Mouse (Mus musculus) megakaryocyte-erythroid progenitor cell, adult 5-6 weeks (primary cell): ENCODE data around the gene Cobll1. TPM values are rescaled to one million over a fixed set of nuclear protein-coding genes. Genes with fewer than 3 reads are reported as not detected.
A peak's percentile ranks its signal among the peaks of the same experiment; 100 is the strongest.

Source experiments
- ATAC-seq: replicated peaks from 2 replicates; pipeline ENCODE4 v1.8.0; 2016; ENCODE audit warnings: mild to moderate bottlenecking, inconsistent platforms; ENCODE audit not compliant: severe bottlenecking, poor library complexity, low FRiP score, low TSS enrichment
- total RNA-seq, 2 experiments: library from RNA; stranded (forward) in 1 of 2; stranded (reverse) in 1 of 2; fragments of 200-1000, 215-1000 nt in 1 of 2; fragments of >200 nt in 1 of 2; fragmentation: Nextera tagmentation in 1 of 2; gene quantifications; 2 replicates each; pipeline ENCODE4 v1.2.3; 2014 to 2017

Gene Cobll1
- total RNA-seq, 2 experiments from 2014 or later, result 1.1 to 2.7 TPM

GRCm38 (mm10) chr2:65211620-65212019 is 27.6 kb downstream of the Cobll1 start:
- ATAC-seq, result no peak

GRCm38 (mm10) chr2:65207750-65208149 is 31.5 kb downstream of the Cobll1 start:
- no peak for ATAC-seq

DNA sequence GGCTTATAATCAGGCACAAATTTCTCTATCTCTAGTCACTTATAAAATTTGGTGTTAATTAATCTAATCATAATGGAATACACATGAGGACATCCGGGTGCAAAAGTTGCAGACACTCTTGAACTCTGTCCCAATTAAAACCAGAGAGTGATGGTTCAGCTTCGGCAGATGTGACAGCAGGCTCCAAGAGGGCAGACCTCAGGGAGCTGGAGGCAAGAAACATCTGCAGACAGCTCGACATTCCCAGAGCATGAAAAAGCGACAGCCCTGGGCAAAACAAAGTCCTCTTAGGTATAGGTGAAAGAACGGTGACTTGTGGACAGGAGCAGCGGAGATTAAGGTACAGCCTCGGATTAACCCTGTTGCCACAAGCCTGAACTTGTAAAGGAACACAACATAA is 35.5 kb downstream of the Cobll1 start:
- no peak for ATAC-seq

DNA sequence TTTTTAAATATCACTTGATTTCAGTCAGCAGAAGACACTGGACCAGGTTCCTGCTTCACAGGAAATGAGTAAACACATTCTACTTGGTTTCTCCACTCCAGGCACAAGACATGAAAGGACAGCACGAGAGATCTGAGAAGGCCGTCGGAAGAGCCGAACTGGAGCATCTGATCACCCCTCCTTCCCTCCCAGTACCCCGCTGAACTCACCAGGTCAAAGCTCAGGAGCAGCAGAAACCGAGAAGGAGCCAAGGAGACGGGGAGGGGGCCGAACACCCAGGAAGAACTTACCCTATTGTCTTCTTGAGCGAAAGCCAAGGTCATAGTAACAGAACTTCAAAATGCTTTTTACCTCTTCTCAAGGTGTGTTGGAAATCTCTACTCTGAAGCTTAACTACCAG is 39.5 kb downstream of the Cobll1 start:
- ATAC-seq, result no peak

DNA sequence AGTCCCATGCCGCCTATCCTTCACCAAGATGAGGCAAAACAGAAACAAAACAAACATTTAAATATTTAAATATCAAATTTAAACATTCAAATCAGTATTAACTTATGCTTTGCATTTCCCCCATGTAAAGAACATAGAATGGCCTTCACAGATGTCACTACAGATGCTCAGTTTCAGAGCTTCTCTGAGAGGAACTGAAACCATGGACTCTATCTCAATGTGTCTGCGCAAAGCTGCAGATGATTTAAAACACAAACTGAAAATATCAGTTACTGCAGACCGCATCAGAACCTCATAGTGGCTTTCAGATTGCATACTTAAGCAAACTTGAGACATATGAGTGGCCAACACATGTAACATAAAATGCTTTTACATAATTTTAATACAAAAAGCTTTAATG is 40.6 kb downstream of the Cobll1 start:
- no peak for ATAC-seq

DNA sequence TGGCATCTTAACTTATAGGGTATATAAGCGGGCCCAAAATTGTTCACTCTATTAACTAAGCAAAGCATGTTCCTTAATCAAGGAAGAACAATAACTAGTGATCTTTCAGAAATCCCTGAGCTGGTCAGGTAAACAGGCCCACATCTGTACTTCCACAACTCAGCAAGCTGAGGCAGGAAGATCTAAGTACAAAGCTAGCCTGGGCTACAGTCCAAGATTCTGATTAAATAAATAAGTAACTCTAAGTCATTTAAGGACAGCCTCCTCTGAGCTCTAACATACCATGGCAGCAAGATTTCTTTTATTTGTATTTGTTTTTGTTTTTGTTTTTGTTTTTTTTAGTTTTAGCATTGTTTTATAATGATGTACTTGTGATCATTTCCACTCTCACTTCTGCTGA is 42.2 kb downstream of the Cobll1 start:
- no peak for ATAC-seq

DNA sequence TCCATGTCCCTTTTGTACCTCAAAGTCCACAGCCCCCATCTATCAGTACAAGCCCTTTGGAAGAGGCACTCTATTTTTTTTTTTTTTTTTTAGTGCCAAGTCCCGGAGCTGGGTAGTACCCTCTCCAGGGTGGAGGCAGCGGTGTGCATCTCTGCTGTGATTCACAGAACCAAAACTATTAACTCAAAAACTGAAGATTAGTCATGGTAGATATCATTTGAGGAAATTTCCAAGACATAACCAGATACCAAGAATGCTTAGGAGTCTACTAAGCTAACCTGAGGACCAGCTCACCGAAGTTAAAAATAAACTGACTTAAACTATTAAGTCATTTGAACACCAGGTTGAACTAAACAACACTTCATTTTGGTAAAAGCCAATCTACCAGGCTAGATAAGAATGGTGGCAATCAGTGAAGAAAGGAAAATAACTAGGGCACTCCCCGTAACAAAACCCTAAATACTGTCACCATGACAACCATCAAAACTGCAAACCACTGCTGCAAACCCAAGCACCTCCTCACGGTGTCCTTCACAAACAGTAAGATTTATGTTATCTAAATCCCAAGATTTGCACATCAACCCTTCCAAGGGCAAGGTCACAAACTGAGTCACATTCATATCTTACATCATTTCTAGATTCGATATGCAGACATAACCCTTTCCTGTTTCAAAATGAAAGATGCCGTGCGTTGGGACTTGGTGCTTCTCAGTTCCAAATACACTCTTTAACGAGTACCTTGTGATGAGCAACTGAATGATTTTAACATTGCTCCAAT is 43.8 kb downstream of the Cobll1 start:
- no peak for ATAC-seq

DNA sequence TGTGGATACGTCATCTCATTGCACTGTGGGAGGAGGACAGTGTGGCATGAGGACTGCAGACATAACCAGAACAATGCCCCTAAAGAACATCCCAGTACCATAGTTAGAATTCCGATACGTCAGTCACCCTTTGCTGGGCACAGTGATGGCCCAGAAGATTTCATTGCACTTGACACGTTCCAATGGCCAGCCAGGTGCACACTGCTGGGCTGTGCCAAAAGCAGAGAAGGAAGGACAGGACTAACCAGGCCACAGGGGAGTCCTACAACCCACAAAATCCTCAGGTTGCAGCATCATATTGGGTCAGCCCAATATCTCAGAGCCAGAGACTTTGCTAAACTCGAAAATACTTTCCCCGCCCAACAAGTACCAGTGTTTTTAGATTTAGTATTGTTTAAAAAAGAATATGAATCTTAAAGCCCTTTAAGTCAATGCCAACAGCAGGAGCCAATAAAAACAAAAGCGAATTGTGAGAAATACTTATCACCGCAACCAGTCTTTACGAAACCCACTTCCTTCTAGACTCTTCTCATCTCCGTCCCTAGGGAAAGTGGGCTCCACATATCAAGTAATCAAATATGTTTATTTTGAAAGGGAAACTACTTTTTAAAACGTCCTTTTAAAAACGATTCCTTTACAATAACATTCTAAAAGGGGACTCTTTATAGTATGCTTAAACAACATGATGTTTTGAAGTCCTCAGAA is 46.0 kb downstream of the Cobll1 start:
- ATAC-seq, result no peak

- ATAC-seq, result no peak
Measured at GRCm38 (mm10) chr2:65191398-65191797, 47.8 kb downstream of the Cobll1 start.

- ATAC-seq, result 0 out of 2 replicates have a peak, but pooled peaks have one; percentile 18
Measured at GRCm38 (mm10) chr2:65189346-65189745, 49.9 kb downstream of the Cobll1 start.

GRCm38 (mm10) chr2:65188585-65188984 is 50.6 kb downstream of the Cobll1 start:
- ATAC-seq, result no peak

- no peak for ATAC-seq
Measured at GRCm38 (mm10) chr2:65187652-65188051, 51.6 kb downstream of the Cobll1 start.

DNA sequence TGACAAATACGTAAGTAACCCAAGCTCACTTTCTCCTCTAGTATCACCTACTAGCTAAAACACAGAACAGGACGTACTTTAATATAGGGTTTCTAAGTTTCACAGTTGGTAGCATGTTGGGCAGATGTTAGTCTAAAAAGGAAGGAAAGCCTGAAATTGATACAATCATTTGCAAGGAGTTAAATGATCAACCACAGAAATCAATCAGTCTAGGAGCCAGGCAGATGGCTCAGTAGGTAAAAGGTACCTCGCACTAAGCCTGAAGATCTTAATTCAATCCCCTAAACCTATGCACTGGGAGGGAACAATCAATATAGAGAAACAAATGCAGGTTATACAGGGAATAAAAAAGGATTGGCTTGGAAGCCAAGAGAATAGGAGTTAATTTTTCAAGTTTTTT is 52.0 kb downstream of the Cobll1 start:
- ATAC-seq, result no peak

GRCm38 (mm10) chr2:65182747-65183146 is 56.5 kb downstream of the Cobll1 start:
- no peak for ATAC-seq

DNA sequence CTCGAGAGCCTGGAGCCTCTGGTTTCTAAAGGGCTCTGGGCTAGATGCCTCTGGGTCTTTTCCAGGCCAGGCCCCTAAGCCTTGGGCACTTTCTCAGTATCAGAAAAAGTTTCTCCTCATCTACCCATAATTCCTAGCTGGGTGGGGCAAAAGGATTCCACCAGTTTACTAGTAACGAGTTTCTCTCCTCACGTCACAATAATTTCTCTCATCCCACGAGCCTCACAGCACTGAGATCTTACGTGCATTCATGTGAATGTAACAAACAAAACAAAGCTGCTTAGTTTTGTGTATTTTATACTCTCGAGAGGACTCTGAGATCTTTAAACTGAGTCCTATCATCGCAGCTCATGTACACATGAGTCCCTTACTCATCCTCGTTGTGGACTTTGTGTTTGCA is 57.5 kb downstream of the Cobll1 start:
- ATAC-seq, result no peak

GRCm38 (mm10) chr2:65181066-65181716 is 58.0 kb downstream of the Cobll1 start:
- ATAC-seq, result no peak

GRCm38 (mm10) chr2:65175645-65176044 is 63.6 kb downstream of the Cobll1 start:
- ATAC-seq, result no peak

- no peak for ATAC-seq
Measured at GRCm38 (mm10) chr2:65172071-65172470, 67.1 kb downstream of the Cobll1 start.

- no peak for ATAC-seq
Measured at GRCm38 (mm10) chr2:65171516-65171915, 67.7 kb downstream of the Cobll1 start.

DNA sequence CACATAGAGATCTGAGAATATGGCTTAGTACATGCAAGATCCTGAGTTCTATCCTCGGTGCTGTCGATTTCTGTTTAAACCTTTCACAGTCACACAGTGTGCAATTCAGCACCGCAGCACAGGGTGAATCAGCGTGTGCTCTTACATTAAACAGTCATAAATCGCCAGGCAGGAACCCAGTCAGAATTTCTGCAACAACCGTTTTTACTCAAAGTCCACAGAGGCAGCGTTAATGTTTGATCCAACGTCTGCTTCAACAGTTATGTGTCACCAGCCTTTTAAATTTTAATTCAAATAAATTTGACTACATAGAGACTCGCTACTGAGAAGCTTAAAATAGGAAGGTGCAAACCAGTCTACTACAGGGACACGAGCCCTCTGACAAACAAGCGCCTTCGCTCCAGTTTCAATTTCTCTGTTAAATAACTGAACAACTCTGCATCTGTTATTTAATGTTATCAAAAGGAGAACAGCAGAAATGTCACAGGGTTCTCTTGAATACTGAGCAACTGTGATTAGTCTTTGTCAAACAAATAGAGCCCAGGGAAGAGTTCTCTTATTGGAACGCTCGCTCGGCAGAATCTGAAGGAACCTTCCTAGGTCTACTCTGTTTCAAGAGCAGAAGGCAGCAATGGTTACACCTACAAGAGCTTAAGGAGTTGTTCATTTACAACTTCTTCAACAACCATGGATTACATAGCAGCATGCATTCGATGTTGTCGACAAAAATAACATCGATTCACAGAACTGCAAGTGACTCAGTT is 68.3 kb downstream of the Cobll1 start:
- ATAC-seq, result peak; percentile 85
